Mouse (Mus musculus) stomach, postnatal 0 days (tissue): ENCODE measurements around the gene Prss48. TPM values are rescaled to one million over a fixed set of nuclear protein-coding genes. Genes with fewer than 3 reads are reported as not detected.
"Not testable (repeated sequence)": the region's sequence is repeated elsewhere in the genome, so short reads cannot be mapped to it uniquely, and the experiment has no call there.

Experiments used
- ATAC-seq: fragments of 200-750 bp; cut with Nextera tagmentation; 2 replicates; pipeline ENCODE4 v1.8.0; 2017; ENCODE audit not compliant: low FRiP score, low TSS enrichment
- DNase-seq: peaks from one replicate; pipeline ENCODE4 v3.0.0-alpha.2; 2016; ENCODE audit warnings: low spot score
- H3K27ac ChIP-seq: fragments of 300-500 bp; sonication (generic); replicated peaks from 2 replicates; pipeline ENCODE4 v1.5.1; 2014; ENCODE audit warnings: mild to moderate bottlenecking, control low read depth
- H3K27me3 ChIP-seq: fragments of 300-500 bp; sonication (generic); 2 replicates; pipeline ENCODE4 v1.6.1; 2014; ENCODE audit warnings: low read length; ENCODE audit not compliant: control insufficient read depth, insufficient read depth
- H3K36me3 ChIP-seq: fragments of 300-500 bp; sonication (generic); 2 replicates; pipeline ENCODE4 v1.6.1; 2014; ENCODE audit warnings: low read length, mixed read lengths; ENCODE audit not compliant: control insufficient read depth, insufficient read depth
- H3K4me1 ChIP-seq: fragments of 300-500 bp; sonication (generic); replicated peaks from 2 replicates; pipeline ENCODE4 v1.6.1; 2014; ENCODE audit warnings: antibody characterized with exemption; ENCODE audit not compliant: control insufficient read depth, insufficient read depth
- H3K4me2 ChIP-seq: fragments of 300-500 bp; sonication (generic); replicated peaks from 2 replicates; pipeline ENCODE4 v1.6.1; 2014; ENCODE audit warnings: low read depth, mild to moderate bottlenecking, control low read depth, moderate library complexity
- H3K4me3 ChIP-seq: fragments of 300-500 bp; sonication (generic); 2 replicates; pipeline ENCODE4 v1.5.1; 2014; ENCODE audit warnings: low read depth, low read length, control low read depth
- H3K9ac ChIP-seq: fragments of 300-500 bp; sonication (generic); 2 replicates; pipeline ENCODE4 v1.6.1; 2014; ENCODE audit warnings: mild to moderate bottlenecking, low read length, control low read depth, mixed read lengths
- H3K9me3 ChIP-seq: fragments of 300-500 bp; sonication (generic); 2 replicates; pipeline ENCODE4 v1.6.1; 2016; ENCODE audit warnings: low read length; ENCODE audit not compliant: control insufficient read depth
- CTCF ChIP-seq: IDR thresholded peaks from 2 replicates; pipeline ENCODE4 v1.5.1; 2016; ENCODE audit warnings: antibody characterized with exemption, low read depth, mild to moderate bottlenecking, moderate library complexity
- EP300 ChIP-seq: optimal IDR thresholded peaks from 2 replicates; pipeline ENCODE3; 2016; ENCODE audit warnings: antibody characterized with exemption
- WGBS: fragments of 180-500 bp; shearing (Covaris S2); extraction: QIAGEN DNeasy Blood & Tissue Kit; methylation state at CpG from one replicate; pipeline ENCODE4 v1.1.7; 2014; 5-methylcytosine and 5-hydroxymethylcytosine counted together
- polyA plus RNA-seq: library from polyadenylated mRNA; unstranded; fragments of >200 nt; fragmentation: Nextera tagmentation; extraction: Ambion mirVana; gene quantifications from 2 replicates; pipeline ENCODE4 v1.2.1, GENCODE M21; 2015

Prss48 gene
- polyA plus RNA-seq, 1 experiment from 2014 or later = not detected

DNA sequence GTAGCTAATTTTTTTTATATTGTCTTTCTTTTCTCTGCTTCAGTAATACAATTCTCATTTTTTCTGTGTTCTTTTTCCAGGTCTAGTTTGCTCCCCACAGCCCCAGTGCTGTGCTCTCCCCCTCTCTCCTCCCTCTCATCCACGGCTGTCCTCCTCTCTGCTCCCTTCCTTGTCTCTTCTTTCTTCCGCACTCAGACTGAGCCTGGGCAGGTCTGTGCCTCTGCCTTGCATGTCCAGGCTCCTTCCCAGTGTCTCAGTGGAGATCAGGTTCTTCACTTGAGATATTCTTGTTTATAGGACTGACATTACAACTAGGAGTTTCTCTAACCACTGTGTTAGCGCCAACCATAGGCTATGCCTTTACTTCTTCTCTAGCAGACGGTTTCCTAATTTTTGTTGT, 7.6 kb downstream of the Prss48 start:
- no peak overlapping the region for H3K4me2 ChIP-seq
- H3K4me1 ChIP-seq = no peaks in the 10 kb centered on the region
- no peak overlapping the region for H3K9ac ChIP-seq
- H3K27ac ChIP-seq = no peak overlapping the region
- H3K9me3 ChIP-seq = no peaks in the 10 kb centered on the region
- 66% methylated on average over 4 of the region's 4 CpGs for WGBS
- ATAC-seq (no peak), DNase-seq (no peak)
- no peaks in the 10 kb centered on the region for H3K27me3 ChIP-seq
- TF ChIP-seq CTCF (no peak), EP300 (no peak)
- H3K36me3 ChIP-seq = no peaks in the 10 kb centered on the region
- no peak overlapping the region for H3K4me3 ChIP-seq

DNA sequence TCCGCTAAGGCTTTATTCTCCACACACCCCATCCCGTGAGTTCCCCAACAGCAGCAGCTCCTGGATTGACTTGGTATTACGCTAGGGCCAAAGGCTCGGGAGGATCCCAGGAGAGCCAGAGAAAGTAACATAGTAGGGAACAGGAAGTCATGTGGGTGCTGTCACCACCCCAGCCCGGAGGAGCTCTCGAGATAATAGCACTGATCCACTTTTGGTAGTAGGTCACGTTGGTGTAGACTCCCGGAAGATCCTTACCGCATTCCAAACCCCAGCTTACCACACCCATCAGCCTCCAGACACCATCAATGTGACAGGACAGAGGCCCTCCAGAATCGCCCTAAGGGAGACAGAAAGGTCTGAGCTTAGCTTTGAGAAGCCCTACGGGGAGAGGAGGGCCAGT, 8.5 kb downstream of the Prss48 start:
- Histone ChIP-seq H3K27ac (no peak overlapping the region), H3K9ac (no peak overlapping the region), H3K4me3 (no peak overlapping the region), H3K9me3 (no peaks in the 10 kb centered on the region), H3K4me2 (no peak overlapping the region), H3K4me1 (no peaks in the 10 kb centered on the region), H3K36me3 (no peaks in the 10 kb centered on the region), H3K27me3 (no peaks in the 10 kb centered on the region)
- ATAC-seq (no peak; the same call in 1 of the 2 replicates), DNase-seq (no peak)
- WGBS = 56% methylated on average over 11 of the region's 11 CpGs
- TF ChIP-seq CTCF (no peak), EP300 (no peak)

DNA sequence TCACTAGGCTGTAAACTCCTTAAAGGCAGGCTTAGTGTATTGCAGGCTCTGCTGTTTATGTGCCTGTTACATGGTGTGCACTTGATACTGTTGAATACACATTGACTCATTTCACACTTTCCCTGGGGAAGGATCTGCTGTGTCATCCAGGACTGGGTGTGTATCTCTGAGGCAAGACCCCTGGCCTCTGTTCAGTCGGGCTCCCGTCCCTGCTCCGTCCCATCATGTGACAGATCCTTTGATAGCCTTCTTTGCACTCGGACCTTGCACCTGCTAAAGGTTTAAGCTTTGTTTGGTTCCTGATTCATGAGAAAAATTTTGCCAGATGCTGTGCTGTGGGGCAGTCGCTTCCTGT, 10.5 kb downstream of the Prss48 start:
- no peak overlapping the region for H3K4me3 ChIP-seq
- no peak overlapping the region for H3K4me2 ChIP-seq
- H3K9me3 ChIP-seq = no peaks in the 10 kb centered on the region
- no peaks in the 10 kb centered on the region for H3K4me1 ChIP-seq
- 35% methylated on average over 5 of the region's 5 CpGs for WGBS
- no peak overlapping the region; the same call in 1 of the 2 replicates for H3K27ac ChIP-seq
- ATAC-seq (peak; percentile 94), DNase-seq (peak; percentile 54)
- no peaks in the 10 kb centered on the region for H3K27me3 ChIP-seq
- no peak for TF ChIP-seq CTCF
- no peak for TF ChIP-seq EP300
- H3K36me3 ChIP-seq = no peaks in the 10 kb centered on the region
- no peak overlapping the region for H3K9ac ChIP-seq

GRCm38 (mm10) chr3:85991140-85991801, 11.0 kb downstream of the Prss48 start:
- H3K27ac ChIP-seq = no peak overlapping the region; the same call in 1 of the 2 replicates
- H3K36me3 ChIP-seq = no peaks in the 10 kb centered on the region
- H3K4me3 ChIP-seq = no peak overlapping the region
- no peaks in the 10 kb centered on the region for H3K4me1 ChIP-seq
- no peak for DNase-seq
- TF ChIP-seq CTCF = no peak
- no peaks in the 10 kb centered on the region for H3K9me3 ChIP-seq
- no peak overlapping the region for H3K4me2 ChIP-seq
- WGBS = 63% methylated on average over 6 of the region's 6 CpGs
- H3K27me3 ChIP-seq = no peaks in the 10 kb centered on the region
- H3K9ac ChIP-seq = no peak overlapping the region
- ATAC-seq = no peak

DNA sequence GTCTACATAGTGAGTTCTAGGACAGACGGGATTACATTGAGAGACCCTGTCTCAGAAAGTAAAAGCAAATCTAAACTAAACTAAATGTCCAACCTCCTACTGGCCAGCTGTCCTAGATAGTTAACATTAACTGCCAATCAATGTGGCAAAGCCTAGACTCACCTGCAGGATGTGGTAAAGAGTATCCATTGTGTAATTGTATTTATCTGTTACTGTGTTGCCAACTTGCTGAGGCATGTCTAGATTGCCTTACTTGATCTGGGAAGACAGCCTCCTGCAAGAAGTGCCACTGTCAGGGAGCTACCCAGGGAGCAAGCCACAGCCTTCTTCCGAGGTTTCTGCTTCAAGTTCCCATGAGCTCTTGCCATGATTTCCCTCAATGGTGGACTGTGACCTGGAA, 15.1 kb downstream of the Prss48 start:
- no peak overlapping the region for H3K4me3 ChIP-seq
- H3K4me1 ChIP-seq = no peaks in the 10 kb centered on the region
- ATAC-seq (no peak), DNase-seq (no peak)
- H3K4me2 ChIP-seq = no peak overlapping the region
- no peaks in the 10 kb centered on the region for H3K27me3 ChIP-seq
- H3K27ac ChIP-seq = no peak overlapping the region
- WGBS = 77% methylated on average over 2 of the region's 2 CpGs
- no peak for TF ChIP-seq EP300
- TF ChIP-seq CTCF = no peak
- H3K9ac ChIP-seq = no peak overlapping the region
- H3K36me3 ChIP-seq = no peaks in the 10 kb centered on the region
- H3K9me3 ChIP-seq = no peaks in the 10 kb centered on the region

GRCm38 (mm10) chr3:85984537-85984936, 17.8 kb downstream of the Prss48 start:
- TF ChIP-seq EP300 = no peak
- no peak for TF ChIP-seq CTCF
- no peak for ATAC-seq
- H3K4me3 ChIP-seq = no peak overlapping the region
- H3K9ac ChIP-seq = no peak overlapping the region
- H3K27ac ChIP-seq = no peak overlapping the region
- H3K4me1 ChIP-seq = 0 out of 2 replicates have a peak, but pooled peaks cover 2% of the 10 kb centered on the region
- H3K36me3 ChIP-seq = no peaks in the 10 kb centered on the region
- no peak for DNase-seq
- no peaks in the 10 kb centered on the region for H3K9me3 ChIP-seq
- 76% methylated on average over 6 of the region's 6 CpGs for WGBS
- H3K27me3 ChIP-seq = no peaks in the 10 kb centered on the region
- H3K4me2 ChIP-seq = no peak overlapping the region

DNA sequence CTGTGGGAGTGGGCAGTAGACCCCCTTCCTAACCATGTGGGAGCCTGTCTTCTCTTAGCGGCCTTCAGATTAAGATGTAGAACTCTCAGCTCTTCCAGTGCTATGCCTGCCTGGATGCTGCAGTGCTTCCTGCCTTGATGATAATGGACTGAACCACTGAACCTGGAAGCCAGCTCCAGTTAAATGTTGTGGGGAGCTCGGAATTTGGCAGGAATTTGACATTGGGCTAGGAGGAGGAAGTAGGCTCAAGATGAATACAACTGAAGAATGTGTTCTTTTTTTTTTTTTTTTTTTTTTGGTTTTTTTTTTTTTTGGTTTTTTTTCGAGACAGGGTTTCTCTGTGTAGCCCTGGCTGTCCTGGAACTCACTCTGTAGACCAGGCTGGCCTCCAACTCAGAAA, 20.5 kb downstream of the Prss48 start:
- H3K4me3 ChIP-seq, H3K36me3 ChIP-seq, H3K4me1 ChIP-seq, H3K9ac ChIP-seq, H3K27ac ChIP-seq, H3K9me3 ChIP-seq, H3K4me2 ChIP-seq, H3K27me3 ChIP-seq, ATAC-seq, DNase-seq: not testable (repeated sequence)
- 87% methylated on average over 3 of the region's 3 CpGs for WGBS
